31 mouse cellular contexts compared by ENCODE assay signal in genomic region chr12:30357666-30358065, GRCm38 (mm10). TPM values are rescaled to one million over a fixed set of nuclear protein-coding genes. Genes with fewer than 3 reads are reported as not detected.
DNase-seq lines count a peak whose midpoint lies in the region; ATAC-seq lines count a peak whose summit lies in the region.
"Had no signal": no experiment of that assay in that cellular context is flagged by ENCODE, and none has a peak within 500 bp of the region (broad histone marks: within the 10 kb centered on the region; RNA-seq: fewer than 3 reads in every experiment).

No protein-coding gene starts in this region.

- no peaks in the 10 kb centered on the region for H3K4me1 ChIP-seq in kidney, embryonic 15.5 days
- no peaks in the 10 kb centered on the region for H3K4me1 ChIP-seq in kidney, embryonic 16.5 days (ENCODE audit: insufficient read depth, low read length)
- H3K4me1 ChIP-seq in neural tube, embryonic 14.5 days (ENCODE audit: control insufficient read depth, insufficient read depth, low read length): no peaks in the 10 kb centered on the region
- H3K4me1 ChIP-seq in forebrain, embryonic 15.5 days: no peaks in the 10 kb centered on the region
- H3K4me1 ChIP-seq: embryonic facial prominence, embryonic 12.5 days; forebrain, embryonic 12.5 days; heart, embryonic 12.5 days; hindbrain, embryonic 10.5 days; limb, embryonic 12.5 days had no signal

- no peak overlapping the region for H3K4me2 ChIP-seq in kidney, embryonic 15.5 days
- no peak overlapping the region for H3K4me2 ChIP-seq in kidney, embryonic 16.5 days (replicated peaks; ENCODE audit: low read depth, low read length)
- H3K4me2 ChIP-seq in neural tube, embryonic 14.5 days (ENCODE audit: low read depth, low read length): no peak overlapping the region
- H3K4me2 ChIP-seq in forebrain, embryonic 15.5 days (replicated peaks): no peak overlapping the region
- H3K4me2 ChIP-seq: embryonic facial prominence, embryonic 12.5 days; forebrain, embryonic 12.5 days; heart, embryonic 12.5 days; limb, embryonic 12.5 days; liver, embryonic 11.5 days; midbrain, embryonic 11.5 days had no signal

- H3K9me3 ChIP-seq in kidney, embryonic 15.5 days (replicated peaks): no peaks in the 10 kb centered on the region
- no peaks in the 10 kb centered on the region for H3K9me3 ChIP-seq in kidney, embryonic 16.5 days (ENCODE audit: low read length)
- no peaks in the 10 kb centered on the region for H3K9me3 ChIP-seq in neural tube, embryonic 14.5 days (ENCODE audit: control insufficient read depth, low read length)
- no peaks in the 10 kb centered on the region for H3K9me3 ChIP-seq in forebrain, embryonic 15.5 days
- H3K9me3 ChIP-seq: embryonic facial prominence, embryonic 12.5 days; forebrain, embryonic 12.5 days; heart, embryonic 12.5 days; hindbrain, embryonic 10.5 days; limb, embryonic 12.5 days had no signal

- no peaks in the 10 kb centered on the region for H3K36me3 ChIP-seq in kidney, embryonic 15.5 days
- no peaks in the 10 kb centered on the region for H3K36me3 ChIP-seq in kidney, embryonic 16.5 days (ENCODE audit: insufficient read depth, low read length)
- H3K36me3 ChIP-seq in neural tube, embryonic 14.5 days (ENCODE audit: control insufficient read depth, insufficient read depth, low read length): no peaks in the 10 kb centered on the region
- H3K36me3 ChIP-seq in forebrain, embryonic 15.5 days: no peaks in the 10 kb centered on the region
- H3K36me3 ChIP-seq: embryonic facial prominence, embryonic 12.5 days; forebrain, embryonic 12.5 days; G1E; heart, embryonic 12.5 days; hindbrain, embryonic 10.5 days; limb, embryonic 12.5 days had no signal

- no peak overlapping the region for H3K27ac ChIP-seq in kidney, embryonic 15.5 days
- no peak overlapping the region for H3K27ac ChIP-seq in kidney, embryonic 16.5 days (ENCODE audit: low read length)
- H3K27ac ChIP-seq in neural tube, embryonic 14.5 days (ENCODE audit: low read depth, low read length): no peak overlapping the region
- H3K27ac ChIP-seq in forebrain, embryonic 15.5 days (replicated peaks): no peak overlapping the region
- H3K27ac ChIP-seq: embryonic facial prominence, embryonic 12.5 days; forebrain, embryonic 12.5 days; gastrocnemius, adult 2 months; hindbrain, embryonic 10.5 days; hindbrain, postnatal 0 days; layer of hippocampus, adult 2 months; limb, embryonic 12.5 days had no signal

- peak; percentile 34 for DNase-seq in kidney, adult 18-20 months
- DNase-seq in adrenal gland, postnatal 25 days: peak; percentile 20
- no peak for DNase-seq in frontal cortex, adult 2 months (ENCODE audit: extremely low spot score in 1 of 2, low spot score in 1 of 2)
- no peak for DNase-seq in left cerebral cortex, adult 18-20 months (ENCODE audit: low spot score in 2 of 2)
- DNase-seq: B cell, adult 2 months; cerebellum, adult 2 months; cerebellum, postnatal 25 days; gastrocnemius, adult 2 months; heart, postnatal 10 days; layer of hippocampus, postnatal 36 days; liver, postnatal 0 days; lung, postnatal 10 days had no signal

- WGBS in kidney, embryonic 15.5 days: 56% methylated on average over 6 of the region's 6 CpGs
- 43% methylated on average over 6 of the region's 6 CpGs for WGBS in kidney, embryonic 16.5 days
- WGBS in neural tube, embryonic 14.5 days: 36% methylated on average over 6 of the region's 6 CpGs
- WGBS in forebrain, embryonic 15.5 days: 59% methylated on average over 6 of the region's 6 CpGs

- H3K9ac ChIP-seq in kidney, embryonic 15.5 days: no peak overlapping the region
- no peak overlapping the region for H3K9ac ChIP-seq in kidney, embryonic 16.5 days (replicated peaks; ENCODE audit: low read length)
- H3K9ac ChIP-seq in neural tube, embryonic 14.5 days (replicated peaks; ENCODE audit: low read depth, low read length): no peak overlapping the region
- no peak overlapping the region for H3K9ac ChIP-seq in forebrain, embryonic 15.5 days (replicated peaks)
- H3K9ac ChIP-seq: embryonic facial prominence, embryonic 12.5 days; forebrain, embryonic 12.5 days; heart, embryonic 12.5 days; limb, embryonic 12.5 days; liver, postnatal 0 days had no signal

- no peak for ATAC-seq in kidney, embryonic 15.5 days (replicated peaks; ENCODE audit: low FRiP score)
- ATAC-seq in kidney, embryonic 16.5 days (ENCODE audit: low FRiP score, low TSS enrichment): peak; percentile 59
- peak; percentile 66; the same call in 1 of the 2 replicates for ATAC-seq in neural tube, embryonic 14.5 days (ENCODE audit: low read depth)
- no peak for ATAC-seq in forebrain, embryonic 15.5 days (replicated peaks)
- ATAC-seq: hindbrain, postnatal 0 days; intestine, embryonic 16.5 days; liver, postnatal 0 days; Patski had no signal

- H3K4me3 ChIP-seq in kidney, embryonic 15.5 days (replicated peaks): no peak overlapping the region
- no peak overlapping the region for H3K4me3 ChIP-seq in kidney, embryonic 16.5 days (ENCODE audit: low read length)
- no peak overlapping the region for H3K4me3 ChIP-seq in neural tube, embryonic 14.5 days (ENCODE audit: low read depth, low read length)
- no peak overlapping the region for H3K4me3 ChIP-seq in forebrain, embryonic 15.5 days
- H3K4me3 ChIP-seq: embryonic facial prominence, embryonic 12.5 days; forebrain, embryonic 12.5 days; gastrocnemius, adult 2 months; heart, embryonic 12.5 days; hindbrain, embryonic 10.5 days; layer of hippocampus, adult 2 months; limb, embryonic 12.5 days had no signal

- H3K27me3 ChIP-seq in kidney, embryonic 15.5 days: no peaks in the 10 kb centered on the region
- H3K27me3 ChIP-seq in kidney, embryonic 16.5 days (ENCODE audit: insufficient read depth, low read length): no peaks in the 10 kb centered on the region
- H3K27me3 ChIP-seq in neural tube, embryonic 14.5 days (ENCODE audit: control insufficient read depth, insufficient read depth, low read length): no peaks in the 10 kb centered on the region
- no peaks in the 10 kb centered on the region for H3K27me3 ChIP-seq in forebrain, embryonic 15.5 days
- H3K27me3 ChIP-seq: CH12.LX; embryonic facial prominence, embryonic 12.5 days; forebrain, embryonic 12.5 days; heart, embryonic 12.5 days; limb, embryonic 12.5 days had no signal

RNA-seq across cellular contexts. Expression of gene Sntg2, which starts 15.5 kb away (rescaled TPM):
- 5.3 and 5.4 TPM in 2 replicates for polyA plus RNA-seq in kidney, embryonic 15.5 days (2015; fragmentation: Nextera tagmentation; extraction: Ambion mirVana)
- total RNA-seq in adrenal gland, postnatal 25 days (2021): 0.76 TPM in 1 of 2 replicates, not detected in the other
- 6.0 and 7.8 TPM in 2 replicates for polyA plus RNA-seq in kidney, embryonic 16.5 days (2015; fragmentation: Nextera tagmentation; extraction: Ambion mirVana)
- polyA plus RNA-seq in neural tube, embryonic 14.5 days (2014; fragmentation: Nextera tagmentation; extraction: Ambion mirVana): 6.1 and 9.3 TPM in 2 replicates
- 8.0 and 9.2 TPM in 2 replicates for polyA plus RNA-seq in frontal cortex, adult 2 months (2012; rRNA removed)
- 2.1 and 3.3 TPM in 2 replicates for polyA plus RNA-seq in forebrain, embryonic 15.5 days (2015; fragmentation: Nextera tagmentation; extraction: Ambion mirVana)
- 10 to 100 TPM in 1 of 2 experiments, 1 to 10 TPM in 1; 8.8 to 10.4 TPM for total RNA-seq in left cerebral cortex, adult 18-20 months (2021)
- total RNA-seq: CH12.LX; G1E; megakaryocyte progenitor cell, adult 5-6 weeks had no signal
- polyA plus RNA-seq: G1E; Patski; thymus, postnatal 0 days had no signal

Comparison
In these comparisons a context has a peak if more than half of its experiments do, and no peak if none do; other contexts are left out.
1. ATAC-seq: peak in kidney, embryonic 16.5 days (single experiment) and neural tube, embryonic 14.5 days (single experiment); none in kidney, embryonic 15.5 days (single experiment) and forebrain, embryonic 15.5 days (single experiment).
2. DNase-seq: peak in kidney, adult 18-20 months (single experiment) and adrenal gland, postnatal 25 days (single experiment); none in frontal cortex, adult 2 months (0 of 2) and left cerebral cortex, adult 18-20 months (0 of 2).